Mouse (Mus musculus): ENCODE measurements around the gene Gm2075. TPM values are rescaled to one million over a fixed set of nuclear protein-coding genes. Genes with fewer than 3 reads are reported as not detected.
"Not testable (repeated sequence)": the region's sequence is repeated elsewhere in the genome, so short reads cannot be mapped to it uniquely, and the experiment has no call there.

Gene Gm2075
- total RNA-seq (2021), result not detected
- long read RNA-seq, experiment 1, result 0 reads
- long read RNA-seq, experiment 2, result 0 reads

GRCm38 (mm10) chr12:88011548-88011947, at the start of gene Gm2075:
Gene Gm2075 (plus strand): TSS chr12:88011848.
- DNase-seq; intact Hi-C loops (cut with DNase I): not testable (repeated sequence)

GRCm38 (mm10) chr12:87984000-87984399, 27.6 kb upstream of the Gm2075 start:
- DNase-seq; intact Hi-C loops (cut with DNase I): not testable (repeated sequence)

- intact Hi-C loops (cut with DNase I); DNase-seq: not testable (repeated sequence)
Measured at GRCm38 (mm10) chr12:88004118-88004517, 7.5 kb upstream of the Gm2075 start.

- intact Hi-C loops (cut with DNase I); DNase-seq: not testable (repeated sequence)
Measured at GRCm38 (mm10) chr12:88018671-88019070, 7.0 kb downstream of the Gm2075 start, which contains the start of gene Gm6803. Gene Gm6803 (minus strand): TSS chr12:88018771.

- DNase-seq; intact Hi-C loops (cut with DNase I): not testable (repeated sequence)
Measured at GRCm38 (mm10) chr12:88026704-88027103, 15.1 kb downstream of the Gm2075 start, which contains the start of gene Gm2056. Gene Gm2056 (plus strand): TSS chr12:88027004.

GRCm38 (mm10) chr12:88032250-88032649, 20.6 kb downstream of the Gm2075 start:
- intact Hi-C loops (cut with DNase I); DNase-seq: not testable (repeated sequence)

- intact Hi-C loops (cut with DNase I); DNase-seq: not testable (repeated sequence)
Measured at GRCm38 (mm10) chr12:88039062-88039461, 27.4 kb downstream of the Gm2075 start.

GRCm38 (mm10) chr12:88039703-88040102, 28.1 kb downstream of the Gm2075 start:
- not testable (repeated sequence) for DNase-seq

GRCm38 (mm10) chr12:88045226-88045625, 33.6 kb downstream of the Gm2075 start:
- DNase-seq; intact Hi-C loops (cut with DNase I): not testable (repeated sequence)

More at GRCm38 (mm10) chr12:88039703-88040102, 28.1 kb downstream of the Gm2075 start:
- intact Hi-C loops (cut with DNase I), result not testable (repeated sequence)

Other genes starting within 250 kb of the Gm2075 start
- gene Gm21319, start 236.1 kb upstream of the Gm2075 start, total RNA-seq (2021), result not detected
- not detected for gene Gm21936, start 216.3 kb upstream of the Gm2075 start, total RNA-seq (2021)
- not detected for gene BB287469, start 195.3 kb upstream of the Gm2075 start, total RNA-seq (2021)
- gene Gm2001, start 169.5 kb upstream of the Gm2075 start, total RNA-seq (2021), result not detected
- not detected for gene Gm2016, start 137.8 kb upstream of the Gm2075 start, total RNA-seq (2021)
- gene Gm2022, start 116.5 kb upstream of the Gm2075 start, total RNA-seq (2021), result not detected
- not detected for gene Gm2035, start 92.0 kb upstream of the Gm2075 start, total RNA-seq (2021)
- gene Gm2042, start 57.8 kb upstream of the Gm2075 start, total RNA-seq (2021), result not detected
- not detected for gene Gm6803, start 6.9 kb downstream of the Gm2075 start, total RNA-seq (2021)
- not detected for gene Gm2056, start 15.2 kb downstream of the Gm2075 start, total RNA-seq (2021)
- not detected for gene Gm16368, start 71.8 kb downstream of the Gm2075 start, total RNA-seq (2021)
- not detected for gene Gm10436, start 170.3 kb downstream of the Gm2075 start, total RNA-seq (2021)
- gene Gm8332, start 238.3 kb downstream of the Gm2075 start, total RNA-seq (2021), result not detected

Measured in heart, postnatal 14 days (tissue).